Mouse (Mus musculus) megakaryocyte-erythroid progenitor cell, adult 5-6 weeks (primary cell): ENCODE results near the gene Nfia. TPM values are rescaled to one million over a fixed set of nuclear protein-coding genes. Genes with fewer than 3 reads are reported as not detected.
A peak's percentile ranks its signal among the peaks of the same experiment; 100 is the strongest.

Experiments used
- ATAC-seq: replicated peaks from 2 replicates; pipeline ENCODE4 v1.8.0; 2016; ENCODE audit warnings: mild to moderate bottlenecking, inconsistent platforms; ENCODE audit not compliant: severe bottlenecking, poor library complexity, low FRiP score, low TSS enrichment
- total RNA-seq, 2 experiments: library from RNA; stranded (forward) in 1 of 2; stranded (reverse) in 1 of 2; fragments of 200-1000, 215-1000 nt in 1 of 2; fragments of >200 nt in 1 of 2; fragmentation: Nextera tagmentation in 1 of 2; gene quantifications; 2 replicates each; pipeline ENCODE4 v1.2.3; 2014 to 2017

Nfia gene
- total RNA-seq, 2 experiments from 2014 or later = 33.0 to 212 TPM

DNA sequence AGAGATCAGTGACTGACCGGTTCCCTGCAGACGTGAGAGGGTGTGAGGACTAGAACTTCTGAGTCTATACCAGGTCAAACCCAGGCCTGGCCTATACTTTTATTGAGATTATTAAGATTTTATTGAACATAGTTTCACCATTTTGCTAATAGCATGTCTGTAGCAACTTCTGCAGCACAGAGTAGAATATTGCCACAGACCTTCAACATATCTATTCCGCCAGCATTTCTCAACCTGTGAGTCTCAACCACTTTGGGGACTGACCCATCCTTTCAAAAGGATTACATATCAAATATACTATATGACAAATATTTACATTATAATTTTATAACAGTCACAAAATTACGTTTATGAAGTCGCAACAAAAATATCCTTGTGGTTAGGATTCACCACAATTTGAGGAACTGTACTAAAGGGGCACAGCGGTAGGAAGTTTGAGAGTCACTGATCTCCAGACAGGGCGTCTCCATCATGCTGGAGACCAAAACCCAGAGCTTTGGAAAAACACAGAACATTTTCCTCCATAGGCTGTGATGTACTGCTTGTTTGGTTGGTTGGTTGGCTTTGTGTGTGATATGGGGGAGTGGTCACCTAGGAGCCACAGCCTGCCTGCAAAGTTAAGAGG, 284.0 kb downstream of the Nfia start:
- no peak for ATAC-seq

DNA sequence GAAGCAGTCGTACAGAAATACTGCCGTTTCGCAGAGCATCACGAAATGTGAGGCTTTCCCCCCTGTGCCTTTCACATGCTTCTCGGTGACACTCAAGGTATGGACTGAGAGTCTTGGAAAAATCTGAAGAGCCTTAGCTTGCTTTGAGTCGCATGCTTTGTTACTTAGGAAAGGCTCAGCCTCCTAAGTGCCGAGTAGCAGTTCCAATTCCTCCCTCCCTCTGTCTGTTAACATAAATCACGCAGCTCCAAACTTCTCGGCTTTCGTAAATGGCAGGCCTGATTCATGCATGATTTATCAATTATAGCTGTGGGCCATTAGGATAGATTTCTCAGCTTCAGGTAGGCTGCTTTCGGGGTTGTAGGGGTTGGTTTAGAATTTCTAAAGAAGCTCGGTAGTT, 284.7 kb downstream of the Nfia start:
- no peak for ATAC-seq

DNA sequence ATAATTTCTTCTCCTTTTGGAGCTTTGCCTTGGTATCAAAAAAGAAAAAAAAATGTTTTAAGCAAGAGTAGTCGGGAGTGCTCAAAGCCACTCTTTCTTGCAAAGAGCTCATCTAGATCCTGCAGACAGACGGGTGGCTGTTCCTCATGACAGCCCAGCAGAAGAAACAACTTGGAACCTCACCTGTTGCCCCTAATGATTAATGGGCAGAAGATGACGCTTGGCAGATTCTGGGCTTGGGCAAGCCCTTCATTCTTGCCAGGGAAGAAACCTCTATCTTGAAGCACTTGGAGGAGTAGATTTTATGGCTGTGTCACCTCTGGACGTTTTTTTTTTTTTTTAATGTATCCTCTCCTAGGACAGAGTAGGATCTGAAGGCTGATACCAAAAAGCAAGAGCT, 285.2 kb downstream of the Nfia start:
- no peak for ATAC-seq

DNA sequence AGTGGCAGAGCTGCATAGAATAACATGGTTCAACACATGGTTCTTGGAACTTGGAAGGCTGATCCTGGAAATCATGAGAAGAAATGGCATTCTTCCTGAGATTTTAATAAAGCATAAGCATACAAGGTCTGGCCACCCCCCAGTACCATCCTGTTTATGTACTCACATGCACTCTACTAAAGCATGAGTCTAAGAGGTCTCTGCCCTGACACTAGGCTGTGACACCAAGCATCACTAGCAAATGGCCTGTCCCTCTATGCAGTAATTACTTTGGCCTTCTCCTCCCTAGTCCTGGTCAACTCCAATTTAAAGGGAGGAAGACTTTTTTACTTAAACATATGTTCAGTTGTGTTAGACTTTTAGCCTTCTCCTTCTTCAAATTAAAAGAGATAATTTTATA, 285.6 kb downstream of the Nfia start:
- no peak for ATAC-seq

DNA sequence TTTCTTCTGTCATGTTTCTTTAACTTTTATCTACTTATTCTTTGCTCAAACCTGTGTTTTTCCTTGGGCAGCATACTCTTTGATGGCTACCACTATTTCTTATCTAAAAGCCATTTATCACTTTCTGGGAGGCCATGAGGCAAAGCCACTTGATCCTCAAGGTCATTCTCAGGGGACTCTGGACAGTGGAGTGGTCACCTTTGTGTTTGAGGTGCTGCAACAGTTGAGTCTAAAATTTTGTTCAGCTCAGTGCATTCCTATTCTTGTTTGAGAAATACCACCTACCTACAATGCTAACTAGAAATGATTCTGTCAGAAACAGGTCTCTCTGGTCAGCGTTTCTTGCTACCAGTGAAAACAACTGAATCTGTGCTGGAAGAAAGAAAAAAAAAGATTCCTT, 288.1 kb downstream of the Nfia start:
- ATAC-seq = no peak

DNA sequence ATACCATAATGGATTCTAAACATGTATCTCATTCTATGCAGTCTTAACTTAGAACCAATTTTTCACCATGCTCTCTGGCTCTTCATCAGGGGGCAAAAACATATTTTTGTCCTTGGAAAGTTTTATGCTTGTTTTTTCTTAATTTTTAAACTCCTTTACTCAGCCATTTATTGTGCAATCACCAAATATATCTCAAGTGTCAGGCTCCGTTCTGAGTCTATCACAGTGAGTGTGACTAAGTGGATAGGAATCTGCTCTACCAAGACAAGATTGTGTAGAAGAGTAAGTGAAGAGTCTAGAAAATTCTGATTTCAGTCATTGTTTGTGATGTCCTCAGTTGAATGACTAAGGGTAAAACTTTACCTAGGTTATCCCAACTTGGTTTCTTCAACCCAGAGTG, 288.6 kb downstream of the Nfia start:
- ATAC-seq = no peak

DNA sequence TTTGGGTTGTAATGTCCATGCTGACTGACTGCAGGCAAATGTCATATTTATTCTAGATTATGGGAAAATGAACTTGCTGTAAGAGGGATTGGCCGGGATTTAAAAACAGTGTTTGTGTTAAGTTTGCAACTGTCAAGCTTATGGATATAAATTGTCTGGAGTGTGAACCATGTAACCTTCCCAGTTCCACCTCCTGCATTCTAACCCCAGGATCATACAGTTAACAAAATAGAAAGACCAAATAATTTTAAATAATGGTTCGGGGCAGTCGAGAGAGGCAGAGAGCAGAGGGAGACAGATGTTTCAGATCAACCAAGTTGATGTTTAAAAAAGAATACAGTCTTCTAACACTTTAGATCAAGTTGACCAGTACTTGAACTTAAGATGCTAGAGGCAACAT, 290.7 kb downstream of the Nfia start:
- ATAC-seq = no peak

DNA sequence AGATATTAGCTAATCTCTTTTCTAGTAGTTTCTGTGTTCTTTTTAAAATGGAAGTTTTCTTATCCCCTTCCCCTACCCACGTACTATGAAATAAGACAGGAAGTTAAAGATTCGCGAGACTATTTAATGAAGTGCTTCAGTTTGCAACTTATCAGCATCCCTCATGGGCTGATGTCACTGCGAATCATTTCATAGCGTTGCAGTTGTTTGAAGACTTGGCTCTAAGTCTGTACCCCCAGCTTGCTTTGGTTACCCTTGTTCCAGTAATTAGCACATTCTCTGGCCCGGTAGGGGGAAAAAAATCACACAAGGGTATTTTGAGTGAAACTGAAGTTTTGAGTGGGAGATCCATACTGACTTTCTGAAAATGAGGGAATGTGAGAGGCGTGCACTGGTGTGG, 303.6 kb downstream of the Nfia start:
- ATAC-seq = no peak

DNA sequence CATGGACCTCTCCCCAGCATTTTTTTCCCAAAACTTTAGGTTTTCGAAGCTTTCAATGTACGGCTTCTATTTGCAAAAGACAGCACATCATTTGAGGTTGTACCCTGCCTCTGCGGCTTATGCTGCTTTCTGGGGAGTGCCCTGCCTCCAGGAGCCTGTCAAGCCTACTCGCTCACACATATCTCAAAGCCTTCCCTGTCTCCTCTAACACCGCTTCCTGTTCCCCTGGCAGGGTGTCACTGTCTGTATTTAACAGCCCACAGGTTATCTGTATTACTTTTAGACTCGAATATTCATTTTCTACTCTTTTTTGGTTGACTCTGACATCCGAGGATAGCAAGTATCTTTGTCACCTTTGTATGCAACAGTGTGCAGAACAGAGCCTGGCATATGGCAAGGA, 304.1 kb downstream of the Nfia start:
- peak; percentile 35; the same call in 1 of the 2 replicates for ATAC-seq

DNA sequence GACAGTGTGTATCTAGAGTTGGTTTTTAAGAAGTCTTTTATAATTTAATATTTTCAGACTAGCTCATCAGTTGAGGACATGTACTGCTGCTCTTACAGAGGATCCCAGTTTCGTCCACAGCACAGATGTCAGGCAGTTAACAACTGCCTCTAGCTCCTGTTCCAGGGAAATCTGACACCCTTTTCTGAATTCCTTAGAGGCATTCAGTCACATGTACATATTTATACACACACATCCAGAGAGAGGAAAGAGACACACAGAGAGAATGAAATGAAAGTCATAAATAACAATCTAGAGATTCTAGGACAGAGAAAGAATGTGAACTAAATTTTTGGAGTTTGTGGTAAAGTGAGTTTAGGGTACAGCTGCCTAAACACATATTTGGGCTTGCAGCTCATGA, 308.1 kb downstream of the Nfia start:
- no peak for ATAC-seq

DNA sequence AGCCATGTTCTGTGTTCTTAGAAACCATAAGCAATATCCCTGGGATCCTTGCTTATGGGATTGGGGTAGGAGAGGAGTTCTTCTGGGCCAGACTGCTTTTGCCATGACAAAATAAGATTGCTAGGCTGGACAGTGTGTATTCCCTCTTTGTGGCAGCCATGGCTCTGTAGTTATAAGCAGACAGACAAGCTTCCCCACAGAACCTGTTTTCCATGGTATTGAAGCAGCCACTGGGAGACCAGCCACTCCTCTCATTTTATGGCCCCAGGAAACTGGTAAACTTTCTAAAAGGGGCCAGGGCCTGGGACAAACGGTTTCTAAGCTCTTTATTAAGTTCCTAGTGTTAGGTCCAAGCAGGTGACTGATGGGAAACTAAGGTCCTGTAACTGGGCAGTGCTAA, 309.4 kb downstream of the Nfia start:
- ATAC-seq = no peak

DNA sequence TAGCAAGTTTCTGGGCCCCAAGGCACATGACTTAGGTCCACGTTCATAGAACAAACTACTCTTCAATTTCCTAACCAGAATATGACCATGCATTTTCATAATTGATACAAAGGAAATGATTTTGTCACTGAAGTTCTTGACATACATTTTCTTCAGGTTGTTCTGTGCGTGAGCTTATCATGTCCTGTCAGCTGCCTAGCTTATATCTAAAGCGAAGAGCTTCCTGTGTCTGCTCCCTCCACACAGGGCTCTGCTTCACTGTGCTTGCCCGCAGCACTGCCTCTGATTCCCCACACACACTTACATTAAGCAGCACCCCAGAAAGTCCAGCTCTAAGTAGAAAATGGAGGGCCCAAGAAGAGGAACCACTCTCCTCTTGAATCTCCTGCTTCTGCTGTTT, 310.0 kb downstream of the Nfia start:
- peak; percentile 89 for ATAC-seq

DNA sequence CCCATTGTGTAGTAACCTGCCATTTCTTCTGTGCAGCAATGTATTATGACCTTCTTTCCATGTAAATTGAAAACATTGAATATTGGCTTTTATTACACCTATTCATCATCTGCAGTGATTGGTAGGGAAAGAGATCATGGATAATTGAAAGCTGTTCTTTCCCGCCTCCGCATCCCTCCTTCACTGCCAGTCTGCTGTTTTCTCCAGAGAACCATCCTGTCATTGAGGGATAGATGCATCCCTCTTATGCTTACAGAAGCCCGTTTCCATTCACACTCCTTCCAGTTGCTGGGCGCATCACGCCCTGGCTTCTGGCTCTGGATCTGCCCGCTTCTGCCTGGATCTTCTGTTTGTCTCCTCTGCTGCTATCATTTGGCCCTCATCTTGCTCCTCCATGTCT, 312.5 kb downstream of the Nfia start:
- no peak for ATAC-seq

DNA sequence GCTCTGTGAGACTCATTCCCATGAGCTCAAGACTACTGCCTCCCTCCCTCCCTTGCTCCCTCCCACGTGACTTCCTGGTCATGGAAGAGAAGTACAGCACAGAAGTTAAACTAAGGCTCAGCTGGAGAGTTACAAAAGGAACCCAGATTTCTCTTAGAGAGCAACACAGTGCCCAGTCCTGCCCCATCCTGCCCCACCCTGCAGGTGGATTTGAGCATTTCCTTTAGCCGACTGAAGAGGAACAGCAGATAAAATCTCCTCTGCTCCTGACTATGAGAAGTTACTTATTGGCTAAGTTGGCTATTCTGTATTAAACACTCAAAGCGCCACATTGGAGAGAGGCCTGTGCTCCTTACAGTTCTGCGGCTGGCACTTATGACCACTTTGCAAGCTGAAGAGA, 314.4 kb downstream of the Nfia start:
- ATAC-seq = no peak

DNA sequence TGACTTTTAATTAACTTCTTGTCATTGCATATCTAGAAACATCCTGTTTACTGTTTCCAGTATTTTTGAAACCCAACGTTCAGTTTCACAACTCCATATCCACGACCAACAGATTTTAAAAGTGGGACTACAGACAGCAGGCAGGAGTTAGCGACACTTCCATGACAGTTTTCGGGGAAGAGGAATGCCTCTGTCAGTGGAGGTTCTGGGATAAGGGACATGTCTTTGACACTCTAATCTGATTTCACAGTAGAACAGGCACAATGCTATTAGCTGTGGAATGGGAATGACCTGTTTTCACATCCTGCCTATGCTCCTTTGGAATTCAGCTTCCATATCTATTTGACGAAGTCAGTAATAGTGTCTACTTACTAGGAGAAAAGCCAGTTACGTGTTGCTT, 317.5 kb downstream of the Nfia start:
- ATAC-seq = no peak

DNA sequence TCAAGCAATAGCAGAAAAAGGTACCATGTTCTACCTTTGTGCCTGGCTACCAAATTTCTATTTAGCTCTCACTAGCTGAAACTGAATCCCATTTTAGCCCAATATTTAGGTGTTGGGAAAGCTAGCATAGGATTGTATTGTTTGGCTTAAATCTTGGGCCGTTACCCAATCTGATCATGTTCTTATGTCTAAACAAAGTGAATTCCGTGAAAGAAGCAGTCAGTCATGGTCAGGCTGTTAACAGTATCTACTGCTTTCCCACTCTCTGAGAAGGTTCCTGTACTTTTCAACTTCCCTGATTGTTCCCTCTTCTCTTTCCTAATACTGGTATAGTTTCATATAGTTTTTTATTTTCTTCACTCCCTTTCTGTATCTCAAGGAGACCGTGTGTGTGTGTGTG, 318.1 kb downstream of the Nfia start:
- no peak for ATAC-seq

DNA sequence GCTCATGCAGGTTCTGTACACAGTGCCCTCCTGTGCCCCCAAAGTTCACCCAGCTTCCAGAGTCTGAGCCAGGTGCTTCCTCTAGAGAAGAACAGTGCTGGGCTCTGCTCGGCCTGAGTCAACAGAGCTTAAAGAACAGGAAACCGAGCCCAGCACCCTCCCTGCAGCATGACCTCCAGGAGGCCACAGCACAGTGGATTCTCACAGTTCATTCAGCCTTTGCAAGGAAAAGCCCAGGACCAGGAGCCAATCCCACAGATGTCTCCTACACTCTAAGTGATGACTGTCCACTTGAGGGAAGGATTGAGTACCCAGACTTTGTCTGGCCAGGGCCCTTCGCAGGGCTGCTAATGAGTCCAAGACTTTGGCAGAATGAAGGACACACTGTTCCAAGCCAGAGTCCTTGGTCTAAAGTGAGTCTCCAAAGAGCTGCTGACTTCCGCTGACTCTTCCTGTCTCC, 318.9 kb downstream of the Nfia start:
- no peak for ATAC-seq

DNA sequence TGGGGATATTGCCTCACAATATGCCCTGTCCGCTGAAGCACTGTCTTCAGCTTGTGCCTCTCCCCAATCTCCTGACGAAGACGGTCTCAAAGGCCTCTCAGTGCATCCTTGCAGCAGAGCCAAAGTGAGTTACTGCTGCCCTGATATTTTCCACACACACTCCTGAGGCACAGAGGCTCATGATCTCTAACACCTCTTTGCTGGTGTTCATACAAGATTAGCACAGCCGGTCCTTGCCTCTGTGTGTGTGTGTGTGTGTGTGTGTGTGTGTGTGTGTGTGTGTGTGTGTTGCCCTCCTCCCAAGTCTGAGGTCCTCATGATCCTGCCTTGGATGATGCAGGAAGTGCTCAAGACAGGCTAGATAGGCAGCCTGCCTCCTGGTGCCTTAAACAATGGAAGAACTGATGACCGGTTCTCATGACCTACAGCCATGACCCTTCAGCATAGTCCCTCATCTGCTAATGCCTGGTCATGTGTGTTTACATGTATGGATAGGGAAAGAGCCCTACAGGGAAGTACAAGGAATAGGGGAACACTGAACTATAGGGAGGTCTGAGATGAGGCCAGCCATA, 319.5 kb downstream of the Nfia start:
- ATAC-seq = no peak

DNA sequence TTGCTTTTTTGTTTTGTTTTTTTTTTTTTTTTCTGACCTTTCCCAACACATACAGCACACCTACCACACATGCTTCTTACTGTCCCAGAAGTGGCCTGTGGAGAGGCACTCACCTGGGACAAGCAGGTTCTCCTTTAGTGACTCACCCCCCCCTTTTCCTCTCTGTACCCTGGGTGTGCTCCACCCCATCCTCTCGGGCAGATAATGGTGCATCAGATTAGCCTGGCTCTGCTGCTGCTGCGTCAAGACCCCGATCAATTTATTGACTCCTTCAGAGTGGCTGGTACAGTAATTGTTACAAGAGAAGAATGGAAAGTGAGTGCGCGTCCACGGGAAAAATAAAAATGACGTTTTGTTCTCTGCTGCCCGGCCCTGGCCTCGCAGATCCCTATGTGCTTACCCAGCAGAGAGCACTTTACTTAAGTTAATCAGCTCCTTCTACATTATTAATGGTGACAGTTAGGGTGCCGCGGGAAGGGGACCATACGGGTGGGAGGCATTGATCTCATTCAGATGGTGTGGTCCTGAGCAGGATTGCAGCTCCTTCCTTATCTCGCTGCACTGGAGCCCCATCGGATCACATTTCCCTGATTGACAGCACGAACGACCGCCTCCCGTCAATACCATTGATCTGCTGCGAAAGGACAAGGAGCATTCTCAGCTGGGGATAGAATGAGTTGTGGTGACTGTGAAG, 321.7 kb downstream of the Nfia start:
- no peak for ATAC-seq

DNA sequence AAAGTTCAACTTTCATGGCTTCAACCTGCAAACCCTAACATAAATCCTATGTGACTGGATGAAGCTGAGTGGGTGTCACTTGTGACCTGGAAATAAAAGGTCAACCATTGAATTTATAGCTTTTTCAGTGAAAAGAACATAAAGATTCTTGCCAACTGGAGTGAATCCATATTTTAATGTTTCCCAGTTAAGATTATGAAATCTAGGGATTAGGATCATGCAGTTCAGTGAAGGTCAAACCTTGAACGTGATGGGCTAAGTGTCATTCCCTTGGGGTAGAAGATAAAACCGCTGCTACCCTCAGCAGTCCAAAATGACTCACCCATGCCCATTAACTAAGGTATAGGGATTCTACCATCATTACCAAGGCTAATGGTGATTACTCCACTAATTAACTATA, 322.5 kb downstream of the Nfia start:
- no peak for ATAC-seq

DNA sequence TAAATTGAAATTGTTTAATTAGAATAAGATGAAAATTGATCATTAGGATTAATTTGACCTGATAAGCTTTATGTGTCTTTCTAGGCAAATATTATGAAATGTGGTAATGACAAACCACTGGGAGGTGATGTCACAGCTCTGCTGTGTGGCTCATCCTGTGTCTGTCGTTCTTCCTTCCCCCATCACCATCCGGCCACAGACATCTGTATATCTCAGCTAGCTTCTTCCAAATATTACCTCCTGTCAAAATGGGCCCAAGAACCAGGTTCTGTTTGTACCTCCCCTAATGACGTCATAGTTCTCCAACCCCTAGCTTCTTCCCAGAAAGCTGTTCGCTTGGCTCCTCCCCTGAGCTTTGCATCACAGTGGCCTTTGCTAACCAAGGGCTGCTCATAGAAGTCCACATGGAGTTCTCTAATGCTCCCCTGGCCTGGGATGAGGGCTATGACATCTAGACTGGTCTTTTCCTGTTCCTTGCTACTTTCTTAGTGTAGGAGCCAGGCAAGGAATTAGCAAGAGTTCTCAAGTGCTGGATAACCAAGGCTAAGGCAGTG, 324.6 kb downstream of the Nfia start:
- ATAC-seq = no peak
